Mouse (Mus musculus): Measurements from ENCODE around the gene Ccdc136. TPM values are rescaled to one million over a fixed set of nuclear protein-coding genes. Genes with fewer than 3 reads are reported as not detected.
A peak's percentile ranks its signal among the peaks of the same experiment; 100 is the strongest.

Ccdc136 gene
- total RNA-seq, 2 experiments from 2014 or later: 11.8 to 12.2 TPM

- DNase-seq (ENCODE audit: low spot score): peak; percentile 59
Observed at GRCm38 (mm10) chr6:29435940-29436451, 39.9 kb downstream of the Ccdc136 start.

- peak; percentile 64 for DNase-seq (ENCODE audit: low spot score)
Observed at GRCm38 (mm10) chr6:29436461-29436934, 40.4 kb downstream of the Ccdc136 start.

DNA sequence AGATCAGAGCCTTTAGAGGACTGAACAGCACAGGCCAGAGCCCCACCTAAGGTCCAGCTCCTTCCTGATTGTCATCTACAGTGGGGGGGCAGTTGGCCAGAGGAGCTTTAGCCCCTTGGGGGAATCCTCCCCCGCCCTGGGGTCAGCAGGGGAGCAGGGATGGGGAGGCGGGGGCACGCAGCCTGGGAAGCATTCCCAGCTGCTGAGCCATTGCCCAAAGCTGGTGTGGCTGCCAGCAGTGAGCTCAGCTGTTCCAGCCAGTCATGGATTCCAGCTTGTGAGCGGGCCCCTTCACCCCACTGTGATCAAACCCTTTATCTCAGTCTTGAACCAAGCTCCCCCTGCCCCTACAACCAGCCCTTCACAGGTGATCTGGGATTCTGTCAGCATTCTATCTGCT is 43.1 kb downstream of the Ccdc136 start:
- DNase-seq (ENCODE audit: low spot score): peak; percentile 79

DNA sequence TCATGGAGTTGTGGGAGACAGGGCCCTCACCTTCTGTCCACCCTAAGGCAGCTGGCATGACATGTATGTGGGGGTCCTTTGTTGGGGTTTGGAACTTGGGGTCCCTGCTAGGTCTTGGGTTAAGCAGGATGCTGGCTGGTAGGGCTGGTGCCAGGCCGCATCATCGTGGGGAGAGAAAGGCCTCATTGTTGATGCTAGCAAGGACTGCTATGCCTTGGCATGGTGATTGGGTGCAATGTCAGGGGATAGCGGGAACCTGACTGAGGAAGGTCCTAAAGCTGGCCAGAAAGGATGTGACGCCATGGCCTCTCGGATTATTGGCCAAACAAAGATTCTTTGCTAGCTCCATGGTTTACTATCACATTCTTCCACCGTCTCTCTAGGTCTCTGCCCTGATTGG is 43.7 kb downstream of the Ccdc136 start:
- no peak for DNase-seq (ENCODE audit: low spot score)

DNA sequence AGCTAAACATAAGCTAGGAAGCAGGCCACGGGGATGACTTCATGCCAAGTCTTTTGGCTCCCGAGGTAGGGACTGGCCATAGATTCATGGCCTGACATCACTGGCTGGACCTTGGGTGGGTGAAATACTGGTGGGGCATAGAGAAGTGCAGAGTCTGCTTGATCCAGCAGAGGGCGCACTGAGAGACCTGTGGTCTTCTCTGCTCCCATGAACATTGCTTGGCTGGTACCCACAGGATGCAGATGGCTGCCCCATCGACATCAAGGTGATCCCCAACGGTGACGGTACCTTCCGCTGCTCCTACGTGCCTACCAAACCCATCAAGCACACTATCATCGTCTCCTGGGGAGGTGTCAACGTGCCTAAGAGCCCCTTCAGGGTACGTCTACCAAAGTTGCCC is 48.7 kb downstream of the Ccdc136 start:
- no peak for DNase-seq (ENCODE audit: low spot score)

DNA sequence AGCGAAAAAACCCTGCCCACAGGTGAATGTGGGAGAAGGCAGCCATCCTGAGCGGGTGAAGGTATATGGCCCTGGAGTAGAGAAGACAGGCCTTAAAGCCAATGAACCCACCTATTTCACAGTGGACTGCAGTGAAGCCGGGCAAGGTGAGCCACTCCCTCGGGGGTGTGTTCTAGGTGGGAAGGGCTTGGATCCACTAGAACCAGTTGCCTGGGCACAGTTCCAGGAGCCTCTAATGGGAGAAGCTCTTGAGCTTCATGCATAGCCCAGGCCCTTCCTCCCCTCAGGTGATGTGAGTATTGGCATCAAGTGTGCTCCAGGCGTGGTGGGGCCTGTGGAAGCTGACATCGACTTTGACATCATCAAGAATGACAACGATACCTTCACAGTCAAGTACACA is 49.2 kb downstream of the Ccdc136 start:
- DNase-seq (ENCODE audit: low spot score): no peak

DNA sequence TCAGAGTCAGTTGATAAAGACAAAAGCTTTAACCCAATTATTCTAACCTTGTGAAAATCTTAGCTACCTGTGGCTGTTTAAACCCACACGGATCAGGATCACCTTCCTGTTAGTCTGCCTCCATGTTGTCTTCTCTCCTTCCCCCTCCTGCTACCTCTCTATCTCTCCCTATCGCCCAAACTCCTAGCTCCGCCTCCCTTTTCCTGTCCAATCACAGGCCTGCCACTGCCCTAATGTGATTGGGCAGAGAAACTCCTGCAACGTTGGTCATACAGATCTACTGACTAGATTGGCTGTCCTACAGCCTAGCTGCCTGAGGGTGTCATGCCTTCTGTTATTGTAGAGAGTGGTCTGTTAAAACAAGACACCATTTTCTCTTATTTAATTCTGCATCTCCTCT is 53.7 kb downstream of the Ccdc136 start:
- no peak for DNase-seq (ENCODE audit: low spot score)

DNA sequence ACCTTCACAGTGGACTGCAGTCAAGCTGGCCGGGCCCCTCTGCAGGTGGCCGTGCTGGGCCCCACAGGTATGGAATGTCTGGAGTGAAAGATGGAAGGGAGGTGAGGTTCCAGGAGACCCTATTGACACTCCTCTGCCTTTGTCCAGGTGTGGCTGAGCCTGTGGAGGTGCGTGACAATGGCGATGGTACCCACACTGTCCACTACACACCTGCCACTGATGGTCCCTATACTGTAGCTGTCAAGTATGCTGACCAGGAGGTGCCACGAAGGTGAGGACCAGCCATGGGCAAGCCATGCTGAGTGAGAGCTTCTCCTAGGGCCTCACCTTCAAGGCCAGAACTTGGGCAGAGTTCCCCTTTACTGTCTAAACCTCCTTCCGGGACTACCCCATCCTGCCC is 54.6 kb downstream of the Ccdc136 start:
- DNase-seq (ENCODE audit: low spot score): no peak

GRCm38 (mm10) chr6:29461502-29461901 is 65.4 kb downstream of the Ccdc136 start:
- DNase-seq (ENCODE audit: low spot score): no peak

- no peak for DNase-seq (ENCODE audit: low spot score)
Observed at GRCm38 (mm10) chr6:29463388-29463787, 67.3 kb downstream of the Ccdc136 start.

DNA sequence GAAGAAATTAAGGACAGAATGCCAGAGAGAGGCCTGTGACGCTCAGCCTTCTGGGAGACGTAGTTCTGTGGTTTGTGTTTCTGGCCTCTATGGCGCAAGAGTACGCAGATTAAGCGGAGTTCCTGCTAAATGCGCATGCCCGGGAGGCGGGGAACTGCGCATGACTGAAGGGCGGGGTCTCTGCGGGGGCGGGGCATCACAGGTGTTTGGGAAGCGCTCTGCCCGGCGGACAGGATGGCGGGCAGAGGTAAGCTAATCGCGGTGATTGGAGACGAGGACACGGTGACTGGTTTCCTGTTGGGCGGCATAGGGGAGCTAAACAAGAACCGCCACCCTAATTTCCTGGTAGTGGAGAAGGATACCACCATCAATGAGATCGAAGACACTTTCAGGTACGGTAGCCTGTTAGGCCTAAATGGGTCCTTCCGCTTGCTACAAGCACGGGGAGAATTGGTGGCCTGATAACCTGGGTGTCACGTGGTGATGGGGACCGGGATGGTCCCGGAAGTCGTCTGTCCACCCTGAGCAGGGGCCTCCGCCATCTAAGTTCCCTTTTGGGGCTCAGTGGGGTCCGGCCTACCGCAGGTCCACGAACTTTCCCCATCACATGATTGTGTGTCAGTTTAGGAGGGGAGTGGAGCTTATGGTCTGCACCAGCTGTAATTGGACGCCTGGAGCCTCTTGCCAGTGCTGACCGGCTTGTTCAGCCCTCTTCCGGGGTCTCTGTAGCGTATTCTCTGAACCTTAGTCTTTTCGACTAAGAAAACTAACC is 71.7 kb downstream of the Ccdc136 start, which contains the start of gene Atp6v1f:
Atp6v1f (plus strand) TSS at position 136 of the 772 bp plus-strand sequence.
- peak; percentile 91 for DNase-seq (ENCODE audit: low spot score)

DNA sequence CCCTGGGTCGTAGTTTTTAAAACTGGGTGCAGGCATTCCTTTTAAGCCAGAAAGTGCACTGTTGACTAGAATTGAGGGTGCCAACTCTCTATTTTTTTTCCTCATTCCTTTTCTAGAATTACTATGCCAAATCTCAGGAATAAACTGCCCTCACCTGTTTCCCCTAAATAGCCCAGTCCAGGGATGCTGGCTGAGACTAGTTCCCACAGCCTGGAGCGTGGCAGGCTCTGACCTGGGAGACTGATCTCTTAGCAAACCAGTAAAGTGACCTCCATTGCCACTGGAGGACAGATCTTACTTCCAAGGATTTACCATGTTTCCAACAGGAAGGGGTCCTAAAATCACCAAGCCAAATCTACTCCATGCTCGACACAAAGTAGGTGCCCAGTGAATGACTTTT is 72.7 kb downstream of the Ccdc136 start:
- DNase-seq (ENCODE audit: low spot score): no peak

GRCm38 (mm10) chr6:29471137-29471536 is 75.0 kb downstream of the Ccdc136 start, which contains the start of gene Atp6v1fnb:
TSS of gene Atp6v1fnb (plus strand) at chr6:29471437.
- DNase-seq (ENCODE audit: low spot score): no peak

- peak; percentile 63 for DNase-seq (ENCODE audit: low spot score)
Observed at GRCm38 (mm10) chr6:29473941-29474691, 78.0 kb downstream of the Ccdc136 start.

DNA sequence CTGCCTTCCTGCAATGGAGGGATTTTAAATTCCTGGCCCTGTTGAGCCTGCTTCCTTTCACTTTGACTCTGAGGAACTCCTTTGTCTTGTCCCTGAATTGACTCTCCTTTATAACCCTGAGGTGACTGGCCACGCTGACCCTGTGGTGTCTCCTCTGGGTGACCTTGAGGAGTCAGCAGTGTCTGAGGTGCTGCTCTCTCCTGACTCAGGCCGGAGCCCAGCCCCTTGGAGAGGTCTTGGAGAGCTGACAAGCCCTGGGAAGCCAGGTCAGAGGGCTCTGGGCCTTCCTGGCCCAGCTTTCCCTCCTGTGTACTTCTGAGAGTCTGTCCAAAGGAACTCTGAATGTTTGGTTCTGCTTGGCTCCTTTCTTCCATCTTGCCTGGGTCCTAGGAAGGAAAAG is 78.6 kb downstream of the Ccdc136 start:
- DNase-seq (ENCODE audit: low spot score): no peak

Small RNA genes lying within 50 kb of the gene (microRNA-seq; reads per million reads assigned to microRNA genes)
- not detected for gene Gm26220
- not detected for gene Gm44354

Other genes with a start within 250 kb of the Ccdc136 start
- 10 to 100 TPM; 12.9 to 15.2 TPM for gene Rbm28, start 231.3 kb upstream of the Ccdc136 start, total RNA-seq (2021)
- gene Prrt4, start 216.7 kb upstream of the Ccdc136 start, total RNA-seq (2021): under 1 TPM; 0.30 to 1.00 TPM
- gene Impdh1, start 179.9 kb upstream of the Ccdc136 start, total RNA-seq (2021): 10 to 100 TPM in 1 of 2 experiments, 1 to 10 TPM in 1; 9.2 to 12.8 TPM
- 1 to 10 TPM; 2.4 to 3.7 TPM for gene Hilpda, start 123.8 kb upstream of the Ccdc136 start, total RNA-seq (2021)
- not detected for gene Fam71f2, start 116.7 kb upstream of the Ccdc136 start, total RNA-seq (2021)
- gene Fam71f1, start 77.2 kb upstream of the Ccdc136 start, total RNA-seq (2021): not detected
- gene Calu, start 48.2 kb upstream of the Ccdc136 start, total RNA-seq (2021): 10 to 100 TPM; 71.3 to 96.1 TPM
- gene Opn1sw, start 7.8 kb upstream of the Ccdc136 start, total RNA-seq (2021): under 1 TPM in 1 of 2 experiments, not detected in 1; 0.26 TPM
- 100 to 1,000 TPM; 349 to 691 TPM for gene Flnc, start 36.9 kb downstream of the Ccdc136 start, total RNA-seq (2021)
- gene Atp6v1f, start 71.4 kb downstream of the Ccdc136 start, total RNA-seq (2021): 100 to 1,000 TPM; 118 to 125 TPM
- gene Atp6v1fnb, start 75.1 kb downstream of the Ccdc136 start, total RNA-seq (2021): under 1 TPM in 1 of 2 experiments, not detected in 1; 0.37 TPM
- gene Kcp, start 111.6 kb downstream of the Ccdc136 start, total RNA-seq (2021): 1 to 10 TPM; 3.9 to 6.4 TPM
- gene Irf5, start 130.3 kb downstream of the Ccdc136 start, total RNA-seq (2021): 1 to 10 TPM; 2.9 to 3.9 TPM
- gene Tnpo3, start 213.6 kb downstream of the Ccdc136 start, total RNA-seq (2021): 10 to 100 TPM; 31.3 to 36.0 TPM